Mouse (Mus musculus): ENCODE measurements at regions not wholly inside any gene's neighbourhood (a gene's known extent, or its start where the extent isn't known, plus 50 kb on each side); places are given as distances from the start of the nearest gene placed in this dataset.

DNA sequence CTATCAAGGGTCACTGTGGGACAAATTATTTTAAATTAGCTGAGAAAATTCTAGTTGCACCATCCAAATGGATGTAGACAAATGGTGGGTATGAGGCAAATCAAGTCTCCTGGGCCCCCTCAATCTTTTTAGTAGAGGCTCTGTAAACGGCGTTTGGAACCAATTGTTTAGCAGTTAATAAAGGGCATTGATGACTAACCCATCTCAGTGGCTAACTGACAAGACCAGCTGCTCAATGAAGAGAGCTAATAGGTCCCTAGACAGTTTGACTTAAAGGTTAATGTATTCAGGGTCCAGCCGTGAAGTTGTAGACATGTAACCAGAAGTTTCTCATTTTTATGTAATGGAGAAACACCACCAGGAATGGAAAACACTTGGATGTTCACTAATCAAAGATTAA is 332.6 kb upstream of the Gm21961 start:
- DNase-seq (ENCODE audit: low spot score in 2 of 2): no peak

DNA sequence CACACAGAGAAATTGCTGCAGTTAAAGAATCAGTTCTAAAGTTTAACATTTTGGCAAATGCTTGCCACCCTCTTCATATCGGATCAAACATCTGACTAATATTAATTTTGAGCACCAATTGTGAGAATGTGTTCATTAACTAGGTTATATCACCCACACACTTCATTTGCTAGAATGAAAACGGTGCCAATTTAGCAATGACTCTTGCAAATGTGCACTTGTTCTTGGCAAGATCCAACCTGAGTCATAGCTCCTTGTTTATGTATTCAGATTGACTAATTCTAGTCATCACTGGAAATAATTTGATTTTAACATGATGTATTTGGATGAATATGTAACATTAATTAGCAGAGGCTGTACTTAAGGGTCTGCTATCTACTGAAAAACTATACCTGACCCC is 327.8 kb upstream of the Gm21961 start:
- DNase-seq (ENCODE audit: low spot score in 2 of 2): no peak

- DNase-seq (ENCODE audit: low spot score in 2 of 2): no peak
Measured at GRCm38 (mm10) chr15:65334076-65334475, 319.4 kb upstream of the Gm21961 start.

DNA sequence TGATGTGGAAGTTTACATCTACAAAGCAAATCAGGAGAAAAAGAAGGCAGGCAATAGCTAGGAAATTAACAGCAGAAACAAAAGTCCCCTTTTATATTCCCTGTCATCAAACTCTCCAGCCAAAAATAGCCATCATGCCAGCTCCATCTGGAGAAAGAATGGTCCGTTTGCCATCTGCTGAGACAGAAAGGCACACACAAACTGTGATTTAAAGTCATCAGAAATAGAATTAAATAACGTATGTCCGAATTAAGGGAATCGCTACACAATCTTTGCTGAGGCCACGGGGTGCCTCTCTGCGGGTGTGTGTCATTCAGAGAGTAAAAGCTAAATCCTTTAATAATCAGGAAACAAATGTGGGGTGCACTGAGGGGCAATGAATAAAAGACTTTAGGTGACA is 293.4 kb upstream of the Gm21961 start:
- peak; percentile 6 to 37 for DNase-seq (ENCODE audit: low spot score in 2 of 2)

DNA sequence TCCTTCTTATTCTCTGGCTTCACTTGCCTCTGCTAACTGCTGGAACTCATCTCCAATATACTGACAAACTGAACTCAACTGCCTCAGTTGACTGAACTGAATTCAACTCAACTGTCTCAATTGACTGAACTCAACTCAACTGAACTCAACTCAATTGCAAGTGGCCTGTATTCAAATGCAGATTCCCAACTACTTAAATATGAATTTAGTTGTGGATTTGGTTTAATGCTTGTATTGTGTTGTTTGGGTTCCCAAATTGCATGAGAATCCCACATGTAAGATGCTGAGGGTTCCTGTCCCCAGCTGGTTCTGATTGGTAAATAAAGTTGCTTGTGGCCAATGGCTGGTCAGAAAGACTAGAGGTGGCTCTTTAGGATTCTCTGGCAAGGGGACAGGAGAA is 244.1 kb upstream of the Gm21961 start:
- DNase-seq (ENCODE audit: low spot score in 2 of 2): no peak

DNA sequence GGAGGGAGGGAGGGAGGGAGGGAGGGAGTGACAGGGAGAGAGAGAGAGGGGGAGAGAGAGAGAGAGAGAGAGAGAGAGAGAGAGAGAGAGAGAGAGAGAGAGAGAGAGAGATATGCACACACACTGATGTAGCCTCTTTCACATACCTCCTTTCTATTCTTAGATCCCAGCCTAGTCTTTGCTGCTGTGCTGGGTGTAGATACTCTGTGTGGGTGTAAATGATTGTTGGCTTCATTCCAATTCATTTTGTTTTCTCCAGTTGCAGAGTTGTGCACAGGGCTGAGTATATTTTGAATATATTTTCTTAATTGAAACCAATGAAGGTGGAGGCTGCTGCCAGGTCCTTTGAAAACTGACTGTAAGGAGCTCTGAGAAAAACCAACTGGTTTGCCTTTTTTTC is 207.8 kb upstream of the Gm21961 start:
- peak; percentile 1 to 2 for DNase-seq (ENCODE audit: low spot score in 2 of 2)

GRCm38 (mm10) chr15:65217908-65218307 is 203.2 kb upstream of the Gm21961 start:
- no peak for DNase-seq (ENCODE audit: low spot score in 2 of 2)

DNA sequence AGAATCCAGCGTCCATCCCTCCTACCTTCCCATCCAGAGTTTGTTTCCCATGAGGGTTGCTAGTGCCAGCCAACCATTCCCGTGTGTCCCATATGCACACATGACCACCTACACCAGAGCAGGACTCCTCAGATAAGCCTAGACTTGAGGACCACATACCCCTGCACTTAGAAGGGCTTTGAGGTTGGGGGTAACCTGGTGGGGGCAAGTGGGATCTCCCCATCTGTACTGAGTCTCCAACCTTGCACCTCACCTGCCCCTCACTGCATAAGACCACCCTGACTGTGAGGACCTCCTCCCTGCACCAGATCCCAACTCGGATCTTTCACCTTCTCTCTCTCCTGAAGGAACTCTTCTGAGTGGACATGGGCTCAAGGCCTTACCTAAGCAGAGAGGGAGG is 181.6 kb upstream of the Gm21961 start:
- DNase-seq (ENCODE audit: low spot score in 2 of 2): no peak

DNA sequence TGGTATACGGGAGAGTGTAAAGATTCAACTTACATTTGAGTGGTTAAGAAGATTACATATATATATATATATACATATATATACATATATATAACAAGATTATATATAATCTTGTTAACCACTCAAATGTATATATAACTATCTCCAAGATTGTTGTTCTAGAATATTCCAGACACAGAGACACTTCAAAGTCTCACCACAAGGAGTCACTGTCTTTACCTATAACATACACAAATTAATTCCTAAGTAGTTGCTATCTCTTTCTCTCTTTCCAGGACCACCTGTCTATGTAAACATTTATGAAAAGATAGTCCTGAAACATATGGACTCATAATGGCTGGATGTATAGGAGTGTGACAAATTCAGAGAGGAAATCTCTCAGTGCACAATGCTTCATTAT is 178.9 kb upstream of the Gm21961 start:
- peak in 1 of 2 experiments; percentile 2 for DNase-seq (ENCODE audit: low spot score in 2 of 2)
